In genomic region chr7:64724409-64724808, GRCm38 (mm10) we compare ENCODE assay signal across 25 mouse cellular contexts.
"Had no signal": no experiment of that assay in that cellular context is flagged by ENCODE, and none has a peak within 500 bp of the region (broad histone marks: within the 10 kb centered on the region; RNA-seq: fewer than 3 reads in every experiment).

No protein-coding gene starts in this region.

- H3K9me3 ChIP-seq: heart, embryonic 10.5 days; heart, embryonic 12.5 days; hindbrain, embryonic 13.5 days; hindbrain, embryonic 15.5 days; kidney, embryonic 15.5 days; limb, embryonic 13.5 days; limb, embryonic 15.5 days; liver, embryonic 12.5 days had no signal

- H3K4me1 ChIP-seq: heart, embryonic 10.5 days; heart, embryonic 12.5 days; kidney, embryonic 15.5 days; limb, embryonic 13.5 days; limb, embryonic 15.5 days; liver, embryonic 12.5 days had no signal

- H3K36me3 ChIP-seq: heart, embryonic 10.5 days; heart, embryonic 12.5 days; hindbrain, embryonic 15.5 days; kidney, embryonic 15.5 days; limb, embryonic 13.5 days; limb, embryonic 15.5 days; liver, embryonic 12.5 days had no signal

- H3K27me3 ChIP-seq: heart, embryonic 12.5 days; hindbrain, embryonic 13.5 days; hindbrain, embryonic 15.5 days; kidney, embryonic 15.5 days; limb, embryonic 13.5 days; limb, embryonic 15.5 days; liver, embryonic 12.5 days had no signal

- H3K9ac ChIP-seq: heart, embryonic 12.5 days; hindbrain, embryonic 13.5 days; hindbrain, embryonic 15.5 days; kidney, embryonic 15.5 days; limb, embryonic 13.5 days; limb, embryonic 15.5 days; liver, embryonic 12.5 days; liver, embryonic 14.5 days had no signal

- DNase-seq: gastrocnemius, adult 2 months; gastrocnemius, postnatal 10 days; gastrocnemius, postnatal 25 days; heart, adult 18-20 months; heart, postnatal 10 days; heart, postnatal 4 days; kidney, adult 11 months; kidney, adult 2 months; kidney, adult 9 months; kidney, postnatal 14 days; kidney, postnatal 36 days; layer of hippocampus, postnatal 36 days; left cerebral cortex, postnatal 4 days had no signal

- H3K4me3 ChIP-seq: gastrocnemius, adult 2 months; heart, embryonic 10.5 days; heart, embryonic 12.5 days; hindbrain, embryonic 13.5 days; hindbrain, embryonic 15.5 days; kidney, embryonic 15.5 days; limb, embryonic 13.5 days; limb, embryonic 15.5 days; liver, embryonic 12.5 days had no signal

- H3K4me2 ChIP-seq: heart, embryonic 12.5 days; hindbrain, embryonic 13.5 days; hindbrain, embryonic 15.5 days; kidney, embryonic 15.5 days; limb, embryonic 13.5 days; limb, embryonic 15.5 days; liver, embryonic 12.5 days had no signal

- ATAC-seq: inflammation-experienced regulatory T-cells, adult 6 months; intestine, embryonic 16.5 days; liver, embryonic 12.5 days had no signal

- H3K27ac ChIP-seq: gastrocnemius, adult 2 months; heart, embryonic 10.5 days; hindbrain, embryonic 13.5 days; hindbrain, embryonic 15.5 days; kidney, embryonic 15.5 days; kidney, postnatal 0 days; limb, embryonic 13.5 days; limb, embryonic 15.5 days; liver, embryonic 12.5 days; liver, embryonic 14.5 days had no signal
